Mouse (Mus musculus): ENCODE results near the gene C1qtnf6. TPM values are rescaled to one million over a fixed set of nuclear protein-coding genes. Genes with fewer than 3 reads are reported as not detected.

C1qtnf6 gene
- 58.7 and 70.4 TPM in 2 replicates for polyA plus RNA-seq (2012; rRNA removed)

GRCm38 (mm10) chr15:78530671-78531450 lies at the start of gene C1qtnf6:
Gene C1qtnf6 (minus strand): TSS chr15:78531416.

GRCm38 (mm10) chr15:78572658-78573397 lies 41.6 kb upstream of the C1qtnf6 start, which contains the start of gene Rac2:
Gene Rac2 (minus strand): TSS chr15:78572783.

GRCm38 (mm10) chr15:78544561-78545001 lies 13.4 kb upstream of the C1qtnf6 start, which contains the start of gene Sstr3:
Gene Sstr3 (minus strand): TSS chr15:78544685.

GRCm38 (mm10) chr15:78494968-78495406 lies 36.2 kb downstream of the C1qtnf6 start, which contains the start of gene Il2rb:
Gene Il2rb (minus strand): TSS chr15:78495271.

Other genes starting within 250 kb of the C1qtnf6 start
- gene Csf2rb2, start 225.7 kb downstream of the C1qtnf6 start, polyA plus RNA-seq (2012; rRNA removed): 3.2 and 3.4 TPM in 2 replicates
- gene Csf2rb, start 205.7 kb downstream of the C1qtnf6 start, polyA plus RNA-seq (2012; rRNA removed): 6.3 and 6.5 TPM in 2 replicates
- not detected in 2 replicates for gene Tex33, start 135.5 kb downstream of the C1qtnf6 start, polyA plus RNA-seq (2012; rRNA removed)
- gene Tst, start 125.5 kb downstream of the C1qtnf6 start, polyA plus RNA-seq (2012; rRNA removed): 317 and 398 TPM in 2 replicates
- 522 and 598 TPM in 2 replicates for gene Mpst, start 125.0 kb downstream of the C1qtnf6 start, polyA plus RNA-seq (2012; rRNA removed)
- gene Kctd17, start 102.9 kb downstream of the C1qtnf6 start, polyA plus RNA-seq (2012; rRNA removed): 203 and 318 TPM in 2 replicates
- gene Tmprss6, start 62.8 kb downstream of the C1qtnf6 start, polyA plus RNA-seq (2012; rRNA removed): 0.12 and 0.14 TPM in 2 replicates
- gene Il2rb, start 36.1 kb downstream of the C1qtnf6 start, polyA plus RNA-seq (2012; rRNA removed): 3.0 and 5.5 TPM in 2 replicates
- gene Sstr3, start 13.3 kb upstream of the C1qtnf6 start, polyA plus RNA-seq (2012; rRNA removed): 0.73 and 1.5 TPM in 2 replicates
- gene Rac2, start 41.4 kb upstream of the C1qtnf6 start, polyA plus RNA-seq (2012; rRNA removed): 87.5 and 100 TPM in 2 replicates
- gene Cyth4, start 65.6 kb upstream of the C1qtnf6 start, polyA plus RNA-seq (2012; rRNA removed): 15.9 and 17.1 TPM in 2 replicates
- 2.5 and 2.7 TPM in 2 replicates for gene Elfn2, start 187.4 kb upstream of the C1qtnf6 start, polyA plus RNA-seq (2012; rRNA removed)
- gene Mfng, start 242.1 kb upstream of the C1qtnf6 start, polyA plus RNA-seq (2012; rRNA removed): 7.6 and 8.6 TPM in 2 replicates

Data from colon, adult 2 months (tissue).